Mouse (Mus musculus): Measurements from ENCODE around the gene Il17c. TPM values are rescaled to one million over a fixed set of nuclear protein-coding genes. Genes with fewer than 3 reads are reported as not detected.

The Il17c gene
- polyA plus RNA-seq, 1 experiment from 2014 or later: 0.57 TPM

GRCm38 (mm10) chr8:122469965-122470364 is 48.1 kb downstream of the Il17c start:
- no peak overlapping the region for H3K27ac ChIP-seq (ENCODE audit: low read depth, low read length)
- peaks cover 2% of the 10 kb centered on the region for H3K36me3 ChIP-seq (ENCODE audit: control insufficient read depth, insufficient read depth, low read length)
- DNase-seq (ENCODE audit: low spot score) (no peak), ATAC-seq (ENCODE audit: insufficient read depth, low FRiP score, low TSS enrichment) (no peak)
- WGBS: 87% methylated on average over 10 of the region's 10 CpGs
- H3K9me3 ChIP-seq (ENCODE audit: control insufficient read depth, low read length): no peaks in the 10 kb centered on the region
- H3K4me2 ChIP-seq (ENCODE audit: low read depth): no peak overlapping the region
- H3K9ac ChIP-seq (ENCODE audit: low read length): no peak overlapping the region
- peaks cover 3% of the 10 kb centered on the region; the same call in 1 of the 2 replicates for H3K4me1 ChIP-seq (ENCODE audit: control insufficient read depth, insufficient read depth, low read length)
- H3K4me3 ChIP-seq (ENCODE audit: low read depth, low read length): no peak overlapping the region
- H3K27me3 ChIP-seq (ENCODE audit: control insufficient read depth, insufficient read depth, low read length): no peaks in the 10 kb centered on the region

- Histone ChIP-seq H3K27me3 (ENCODE audit: control insufficient read depth, insufficient read depth, low read length) (no peaks in the 10 kb centered on the region), H3K9ac (ENCODE audit: low read length) (no peak overlapping the region), H3K4me2 (ENCODE audit: low read depth) (no peak overlapping the region), H3K4me3 (ENCODE audit: low read depth, low read length) (no peak overlapping the region), H3K9me3 (ENCODE audit: control insufficient read depth, low read length) (no peaks in the 10 kb centered on the region), H3K36me3 (ENCODE audit: control insufficient read depth, insufficient read depth, low read length) (peaks cover 2% of the 10 kb centered on the region), H3K27ac (ENCODE audit: low read depth, low read length) (no peak overlapping the region), H3K4me1 (ENCODE audit: control insufficient read depth, insufficient read depth, low read length) (peaks cover 7% of the 10 kb centered on the region; the same call in 1 of the 2 replicates)
- 76% methylated on average over 5 of the region's 5 CpGs for WGBS
- DNase-seq (ENCODE audit: low spot score) (no peak), ATAC-seq (ENCODE audit: insufficient read depth, low FRiP score, low TSS enrichment) (no peak)
Measured at GRCm38 (mm10) chr8:122470691-122471090, 48.9 kb downstream of the Il17c start.

Small RNA genes within 50 kb of the gene (microRNA-seq; reads per million reads assigned to microRNA genes)
- gene Gm24366: not detected

Other genes with a start within 250 kb of the Il17c start
- gene Zfpm1, start 139.9 kb upstream of the Il17c start, polyA plus RNA-seq (2014; fragmentation: Nextera tagmentation; extraction: Ambion mirVana): 1.2 and 1.5 TPM in 2 replicates
- not detected in 2 replicates for gene Trhr2, start 61.3 kb upstream of the Il17c start, polyA plus RNA-seq (2014; fragmentation: Nextera tagmentation; extraction: Ambion mirVana)
- gene Zc3h18, start 45.4 kb upstream of the Il17c start, polyA plus RNA-seq (2014; fragmentation: Nextera tagmentation; extraction: Ambion mirVana): 40.5 and 41.5 TPM in 2 replicates
- gene Cyba, start 10.9 kb downstream of the Il17c start, polyA plus RNA-seq (2014; fragmentation: Nextera tagmentation; extraction: Ambion mirVana): 52.5 and 57.7 TPM in 2 replicates
- 53.7 and 58.5 TPM in 2 replicates for gene Mvd, start 21.4 kb downstream of the Il17c start, polyA plus RNA-seq (2014; fragmentation: Nextera tagmentation; extraction: Ambion mirVana)
- gene Snai3, start 38.7 kb downstream of the Il17c start, polyA plus RNA-seq (2014; fragmentation: Nextera tagmentation; extraction: Ambion mirVana): not detected in 2 replicates
- 30.1 and 31.1 TPM in 2 replicates for gene Rnf166, start 54.0 kb downstream of the Il17c start, polyA plus RNA-seq (2014; fragmentation: Nextera tagmentation; extraction: Ambion mirVana)
- 62.0 and 76.9 TPM in 2 replicates for gene Ctu2, start 54.1 kb downstream of the Il17c start, polyA plus RNA-seq (2014; fragmentation: Nextera tagmentation; extraction: Ambion mirVana)
- 5.5 and 7.5 TPM in 2 replicates for gene Piezo1, start 129.3 kb downstream of the Il17c start, polyA plus RNA-seq (2014; fragmentation: Nextera tagmentation; extraction: Ambion mirVana)
- 34.3 and 37.1 TPM in 2 replicates for gene Cdt1, start 146.0 kb downstream of the Il17c start, polyA plus RNA-seq (2014; fragmentation: Nextera tagmentation; extraction: Ambion mirVana)
- gene Aprt, start 154.9 kb downstream of the Il17c start, polyA plus RNA-seq (2014; fragmentation: Nextera tagmentation; extraction: Ambion mirVana): 219 and 243 TPM in 2 replicates
- 5.4 and 6.6 TPM in 2 replicates for gene Galns, start 189.4 kb downstream of the Il17c start, polyA plus RNA-seq (2014; fragmentation: Nextera tagmentation; extraction: Ambion mirVana)
- gene Trappc2l, start 189.6 kb downstream of the Il17c start, polyA plus RNA-seq (2014; fragmentation: Nextera tagmentation; extraction: Ambion mirVana): 55.6 and 59.7 TPM in 2 replicates
- not detected in 2 replicates for gene Pabpn1l, start 200.7 kb downstream of the Il17c start, polyA plus RNA-seq (2014; fragmentation: Nextera tagmentation; extraction: Ambion mirVana)

All from neural tube, embryonic 11.5 days (tissue).